Mouse (Mus musculus) fibroblast of lung, adult 2 months (primary cell): ENCODE results near the gene Guca2b.

ENCODE experiments used
- DNase-seq: peaks from one replicate; pipeline ENCODE4 v3.0.0-alpha.2; 2011; ENCODE audit warnings: low read depth

Gene Guca2b

GRCm38 (mm10) chr4:119658731-119659130 lies at the start of gene Guca2b:
Gene Guca2b, minus strand, starts transcription at chr4:119658954.
- DNase-seq, result no peak

- DNase-seq, result no peak
These were observed 49.0 kb upstream of the Guca2b start for GRCm38 (mm10) chr4:119707751-119708150.

- no peak for DNase-seq
These were observed 48.6 kb upstream of the Guca2b start for GRCm38 (mm10) chr4:119707326-119707725.

GRCm38 (mm10) chr4:119703965-119704364 lies 45.2 kb upstream of the Guca2b start:
- no peak for DNase-seq

GRCm38 (mm10) chr4:119701269-119701954 lies 42.7 kb upstream of the Guca2b start:
- no peak for DNase-seq

- DNase-seq, result peak; percentile 19
These were observed 39.6 kb upstream of the Guca2b start for GRCm38 (mm10) chr4:119698339-119698738.

- no peak for DNase-seq
These were observed 27.0 kb upstream of the Guca2b start for GRCm38 (mm10) chr4:119685746-119686145.

- no peak for DNase-seq
These were observed 23.8 kb upstream of the Guca2b start for GRCm38 (mm10) chr4:119682596-119682995.

GRCm38 (mm10) chr4:119672685-119673084 lies 13.9 kb upstream of the Guca2b start:
- no peak for DNase-seq

- no peak for DNase-seq
These were observed 12.4 kb upstream of the Guca2b start for GRCm38 (mm10) chr4:119671164-119671563.

- no peak for DNase-seq
These were observed 12.0 kb upstream of the Guca2b start for GRCm38 (mm10) chr4:119670736-119671135.

GRCm38 (mm10) chr4:119670210-119670555 lies 11.4 kb upstream of the Guca2b start:
- no peak for DNase-seq

- no peak for DNase-seq
These were observed 10.8 kb upstream of the Guca2b start for GRCm38 (mm10) chr4:119669356-119670209.

- DNase-seq, result no peak
These were observed 9.8 kb upstream of the Guca2b start for GRCm38 (mm10) chr4:119668596-119668995.

GRCm38 (mm10) chr4:119668185-119668584 lies 9.4 kb upstream of the Guca2b start:
- no peak for DNase-seq

- no peak for DNase-seq
These were observed 8.7 kb upstream of the Guca2b start for GRCm38 (mm10) chr4:119667454-119667853.

- no peak for DNase-seq
These were observed 7.4 kb upstream of the Guca2b start for GRCm38 (mm10) chr4:119666116-119666515.

GRCm38 (mm10) chr4:119665166-119665565 lies 6.4 kb upstream of the Guca2b start:
- no peak for DNase-seq

- DNase-seq, result no peak
These were observed 4.8 kb upstream of the Guca2b start for GRCm38 (mm10) chr4:119663409-119664095.

- peak; percentile 87 for DNase-seq
These were observed 4.2 kb upstream of the Guca2b start for GRCm38 (mm10) chr4:119662976-119663375.

- DNase-seq, result no peak
These were observed 3.4 kb upstream of the Guca2b start for GRCm38 (mm10) chr4:119662151-119662550.

- no peak for DNase-seq
These were observed 1.3 kb upstream of the Guca2b start for GRCm38 (mm10) chr4:119660007-119660406.

- no peak for DNase-seq
These were observed 508 bp downstream of the Guca2b start for GRCm38 (mm10) chr4:119658246-119658645.
